Mouse (Mus musculus) E14TG2a.4 (cell line): ENCODE results near the gene Vrk3.

ENCODE experiments used
- CTCF ChIP-seq: conservative IDR thresholded peaks from 2 replicates; pipeline ENCODE4 v1.5.1; 2014; ENCODE audit warnings: low read length
- NANOG ChIP-seq: IDR thresholded peaks from 2 replicates; pipeline ENCODE4 v1.6.1; 2014; ENCODE audit warnings: borderline replicate concordance, low read length, mixed read lengths
- POU5F1 ChIP-seq: IDR thresholded peaks from 2 replicates; pipeline ENCODE4 v1.6.1; 2014; ENCODE audit warnings: low read length, borderline replicate concordance

DNA sequence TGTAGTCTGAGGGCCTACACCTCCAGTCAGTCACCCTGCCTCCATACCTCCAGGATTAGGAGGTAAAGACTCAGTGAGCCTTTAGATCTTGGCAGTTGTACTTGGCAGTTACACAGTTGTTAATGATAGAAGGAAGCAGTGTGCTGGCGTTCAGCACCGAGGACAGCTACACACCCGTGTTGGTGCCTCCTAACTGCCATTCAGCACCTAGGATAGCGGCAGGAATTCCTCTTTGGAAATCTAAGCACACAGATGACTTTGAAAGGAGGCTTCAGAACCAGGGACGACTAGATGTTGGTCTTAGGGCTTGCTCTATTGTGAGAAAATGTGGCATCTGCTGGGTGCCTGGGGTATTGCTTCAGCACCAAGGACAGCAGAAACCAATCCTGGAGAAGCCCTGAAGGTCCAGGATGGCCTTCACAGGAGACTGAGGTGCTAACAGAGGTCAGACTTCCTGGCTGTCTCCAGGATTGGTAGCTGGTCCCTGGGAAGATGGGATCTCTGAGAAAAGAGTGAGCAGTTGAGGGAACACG lies 21.9 kb downstream of the Vrk3 start:
- TF ChIP-seq CTCF: no peak
- TF ChIP-seq NANOG: no peak
- TF ChIP-seq POU5F1: no peak
